Mouse (Mus musculus) thymus, postnatal 36 days (tissue): ENCODE measurements around the gene Sh3rf3.
"Not testable (repeated sequence)": the region's sequence is repeated elsewhere in the genome, so short reads cannot be mapped to it uniquely, and the experiment has no call there.

Experiments used
- DNase-seq, 2 experiments: peaks; one replicate each; pipeline ENCODE4 v3.0.0; 2022; ENCODE audit warnings: mixed read lengths in 2 of 2

Sh3rf3 gene

GRCm38 (mm10) chr10:58991611-58992010 is 178.5 kb downstream of the Sh3rf3 start:
- DNase-seq, result no peak

- DNase-seq, result no peak
Measured at GRCm38 (mm10) chr10:58994726-58995125, 181.6 kb downstream of the Sh3rf3 start.

GRCm38 (mm10) chr10:58995132-58995531 is 182.0 kb downstream of the Sh3rf3 start:
- DNase-seq, result no peak

GRCm38 (mm10) chr10:59002361-59002760 is 189.2 kb downstream of the Sh3rf3 start:
- DNase-seq, result no peak

GRCm38 (mm10) chr10:59011415-59011814 is 198.3 kb downstream of the Sh3rf3 start:
- no peak for DNase-seq

GRCm38 (mm10) chr10:59013618-59014017 is 200.5 kb downstream of the Sh3rf3 start:
- no peak for DNase-seq

GRCm38 (mm10) chr10:59019302-59019973 is 206.3 kb downstream of the Sh3rf3 start:
- DNase-seq, result no peak

- DNase-seq, result no peak
Measured at GRCm38 (mm10) chr10:59050434-59050833, 237.3 kb downstream of the Sh3rf3 start.

GRCm38 (mm10) chr10:59056294-59056693 is 243.1 kb downstream of the Sh3rf3 start:
- DNase-seq, result no peak

- no peak for DNase-seq
Measured at GRCm38 (mm10) chr10:59066804-59067203, 253.6 kb downstream of the Sh3rf3 start.

- no peak for DNase-seq
Measured at GRCm38 (mm10) chr10:59072827-59073226, 259.7 kb downstream of the Sh3rf3 start.

GRCm38 (mm10) chr10:59076681-59077080 is 263.5 kb downstream of the Sh3rf3 start:
- DNase-seq, result no peak

- DNase-seq, result no peak
Measured at GRCm38 (mm10) chr10:59077909-59078308, 264.8 kb downstream of the Sh3rf3 start.

GRCm38 (mm10) chr10:59085604-59086003 is 272.4 kb downstream of the Sh3rf3 start:
- no peak for DNase-seq

GRCm38 (mm10) chr10:59086578-59086977 is 273.4 kb downstream of the Sh3rf3 start:
- no peak for DNase-seq

GRCm38 (mm10) chr10:59089861-59090621 is 276.9 kb downstream of the Sh3rf3 start:
- DNase-seq, result no peak

- DNase-seq, result no peak
Measured at GRCm38 (mm10) chr10:59090622-59090971, 277.4 kb downstream of the Sh3rf3 start.

- no peak for DNase-seq
Measured at GRCm38 (mm10) chr10:59091556-59091955, 278.4 kb downstream of the Sh3rf3 start.

GRCm38 (mm10) chr10:59091988-59092387 is 278.8 kb downstream of the Sh3rf3 start:
- no peak for DNase-seq

- not testable (repeated sequence) for DNase-seq
Measured at GRCm38 (mm10) chr10:59103076-59103475, 289.9 kb downstream of the Sh3rf3 start.

GRCm38 (mm10) chr10:59104683-59105082 is 291.5 kb downstream of the Sh3rf3 start:
- no peak for DNase-seq

GRCm38 (mm10) chr10:59105885-59106284 is 292.7 kb downstream of the Sh3rf3 start:
- no peak for DNase-seq

GRCm38 (mm10) chr10:59106644-59107043 is 293.5 kb downstream of the Sh3rf3 start:
- no peak for DNase-seq

GRCm38 (mm10) chr10:59109015-59109414 is 295.9 kb downstream of the Sh3rf3 start:
- DNase-seq, result peak; percentile 42 to 54
